In genomic region chr4:123152976-123153375, GRCm38 (mm10) we compare ENCODE assay signal across 17 mouse cellular contexts. TPM values are rescaled to one million over a fixed set of nuclear protein-coding genes. Genes with fewer than 3 reads are reported as not detected.
DNase-seq lines count a peak whose midpoint lies in the region; ATAC-seq and TF ChIP-seq lines count a peak whose summit lies in the region.
"Had no signal": no experiment of that assay in that cellular context is flagged by ENCODE, and none has a peak within 500 bp of the region (broad histone marks: within the 10 kb centered on the region; RNA-seq: fewer than 3 reads in every experiment).

No protein-coding gene starts in this region.

- no peaks in the 10 kb centered on the region for H3K36me3 ChIP-seq in forebrain, embryonic 14.5 days (ENCODE audit: control insufficient read depth, insufficient read depth, low read length)
- H3K36me3 ChIP-seq in forebrain, embryonic 16.5 days (ENCODE audit: control insufficient read depth, insufficient read depth): no peaks in the 10 kb centered on the region
- no peaks in the 10 kb centered on the region for H3K36me3 ChIP-seq in thymus, adult 2 months (ENCODE audit: control insufficient read depth, insufficient read depth, low read length)
- H3K36me3 ChIP-seq in intestine, embryonic 16.5 days (ENCODE audit: control insufficient read depth, insufficient read depth, low read length): no peaks in the 10 kb centered on the region
- H3K36me3 ChIP-seq: hindbrain, embryonic 13.5 days had no signal

- no peak overlapping the region for H3K9ac ChIP-seq in forebrain, embryonic 14.5 days (ENCODE audit: low read length)
- no peak overlapping the region for H3K9ac ChIP-seq in forebrain, embryonic 16.5 days (replicated peaks; ENCODE audit: low read depth, low read length)
- H3K9ac ChIP-seq in intestine, embryonic 16.5 days (ENCODE audit: low read depth, low read length): no peak overlapping the region
- H3K9ac ChIP-seq: hindbrain, embryonic 13.5 days had no signal

- H3K27ac ChIP-seq in forebrain, embryonic 14.5 days (ENCODE audit: low read depth, low read length): no peak overlapping the region
- no peak overlapping the region for H3K27ac ChIP-seq in forebrain, embryonic 16.5 days (ENCODE audit: low read length)
- H3K27ac ChIP-seq in thymus, adult 2 months (ENCODE audit: control insufficient read depth, insufficient read depth, low read length): no peak overlapping the region
- H3K27ac ChIP-seq in intestine, embryonic 16.5 days (ENCODE audit: low read length): no peak overlapping the region
- H3K27ac ChIP-seq: hindbrain, embryonic 13.5 days had no signal

- no peak for TF ChIP-seq POLR2A in thymus, adult 2 months (IDR thresholded peaks at IDR 0.05; ENCODE audit: control insufficient read depth, extremely low read depth, insufficient read depth, low read length, poor library complexity)

- 52% methylated on average over 5 of the region's 5 CpGs for WGBS in forebrain, embryonic 14.5 days
- 49% methylated on average over 5 of the region's 5 CpGs for WGBS in forebrain, embryonic 16.5 days
- WGBS in thymus, adult 2 months: 92% methylated on average over 5 of the region's 5 CpGs
- 57% methylated on average over 5 of the region's 5 CpGs for WGBS in intestine, embryonic 16.5 days

- no peaks in the 10 kb centered on the region for H3K27me3 ChIP-seq in forebrain, embryonic 14.5 days (replicated peaks; ENCODE audit: control insufficient read depth, insufficient read depth, low read length)
- peaks cover 2% of the 10 kb centered on the region; the same call in 1 of the 2 replicates for H3K27me3 ChIP-seq in forebrain, embryonic 16.5 days (replicated peaks; ENCODE audit: control insufficient read depth, insufficient read depth, low read length)
- no peaks in the 10 kb centered on the region for H3K27me3 ChIP-seq in thymus, adult 2 months (ENCODE audit: control insufficient read depth, insufficient read depth, low read length)
- no peaks in the 10 kb centered on the region for H3K27me3 ChIP-seq in intestine, embryonic 16.5 days (replicated peaks; ENCODE audit: control insufficient read depth, insufficient read depth, low read length)

- H3K4me3 ChIP-seq in forebrain, embryonic 14.5 days (ENCODE audit: low read depth, low read length): no peak overlapping the region
- H3K4me3 ChIP-seq in forebrain, embryonic 16.5 days (replicated peaks; ENCODE audit: low read length): no peak overlapping the region
- no peak overlapping the region for H3K4me3 ChIP-seq in thymus, adult 2 months (ENCODE audit: control insufficient read depth, insufficient read depth, low read length)
- no peak overlapping the region for H3K4me3 ChIP-seq in intestine, embryonic 16.5 days (ENCODE audit: low read length)
- H3K4me3 ChIP-seq: hindbrain, embryonic 13.5 days had no signal

- no peak for TF ChIP-seq CTCF in thymus, adult 2 months (IDR thresholded peaks at IDR 0.05; ENCODE audit: borderline replicate concordance, control insufficient read depth, extremely low read depth, insufficient read depth, low read length, poor library complexity)

- H3K4me2 ChIP-seq in forebrain, embryonic 14.5 days (ENCODE audit: low read length): no peak overlapping the region
- H3K4me2 ChIP-seq in forebrain, embryonic 16.5 days (ENCODE audit: low read length): no peak overlapping the region
- H3K4me2 ChIP-seq in intestine, embryonic 16.5 days (ENCODE audit: low read depth, low read length): no peak overlapping the region
- H3K4me2 ChIP-seq: hindbrain, embryonic 13.5 days; liver, embryonic 11.5 days had no signal

- H3K4me1 ChIP-seq in forebrain, embryonic 14.5 days (ENCODE audit: control insufficient read depth, insufficient read depth, low read length): no peaks in the 10 kb centered on the region
- no peaks in the 10 kb centered on the region for H3K4me1 ChIP-seq in forebrain, embryonic 16.5 days (replicated peaks; ENCODE audit: control insufficient read depth, insufficient read depth, low read length)
- H3K4me1 ChIP-seq in thymus, adult 2 months (replicated peaks; ENCODE audit: control insufficient read depth, insufficient read depth, low read length): peaks cover 2% of the 10 kb centered on the region
- no peaks in the 10 kb centered on the region for H3K4me1 ChIP-seq in intestine, embryonic 16.5 days (ENCODE audit: control insufficient read depth, insufficient read depth, low read length)
- H3K4me1 ChIP-seq: hindbrain, embryonic 13.5 days had no signal

- H3K9me3 ChIP-seq in forebrain, embryonic 14.5 days (replicated peaks; ENCODE audit: control insufficient read depth, low read length): no peaks in the 10 kb centered on the region
- no peaks in the 10 kb centered on the region for H3K9me3 ChIP-seq in forebrain, embryonic 16.5 days (ENCODE audit: control insufficient read depth, low read length)
- no peaks in the 10 kb centered on the region for H3K9me3 ChIP-seq in intestine, embryonic 16.5 days (ENCODE audit: control insufficient read depth, low read length)
- H3K9me3 ChIP-seq: hindbrain, embryonic 13.5 days had no signal

- ATAC-seq in forebrain, embryonic 14.5 days: 0 out of 2 replicates have a peak, but pooled peaks have one; percentile 26
- ATAC-seq in forebrain, embryonic 16.5 days: no peak
- no peak for ATAC-seq in intestine, embryonic 16.5 days

- DNase-seq in forebrain, embryonic 14.5 days (ENCODE audit: low spot score): peak; percentile 5
- peak; percentile 71 to 87 for DNase-seq in layer of hippocampus, adult 18-20 months (ENCODE audit: low spot score in 2 of 2)
- peak; percentile 58 to 83 for DNase-seq in left cerebral cortex, adult 9 months (ENCODE audit: low spot score in 2 of 2)
- peak; percentile 65 for DNase-seq in right cerebral cortex, postnatal 14 days
- no peak for DNase-seq in thymus, adult 2 months
- DNase-seq in ovary, adult 18-20 months (ENCODE audit: low spot score): no peak
- DNase-seq: adrenal gland, adult 2 months; cerebellum, adult 8-10 months; gastrocnemius, postnatal 36 days; kidney, adult 2 months had no signal

RNA-seq across cellular contexts. Expression of gene Ppie, which starts 13.2 kb away (rescaled TPM):
- 86.4 and 88.3 TPM in 2 replicates for polyA plus RNA-seq in forebrain, embryonic 14.5 days (2014; fragmentation: Nextera tagmentation; extraction: Ambion mirVana)
- 65.9 and 72.4 TPM in 2 replicates for polyA plus RNA-seq in forebrain, embryonic 16.5 days (2015; fragmentation: Nextera tagmentation; extraction: Ambion mirVana)
- 10 to 100 TPM; 21.6 to 22.0 TPM for total RNA-seq in layer of hippocampus, adult 18-20 months (2021)
- 24.8 and 26.1 TPM in 2 replicates for polyA plus RNA-seq in thymus, adult 2 months (2012; rRNA removed)
- polyA plus RNA-seq in intestine, embryonic 16.5 days (2015; fragmentation: Nextera tagmentation; extraction: Ambion mirVana): 76.1 and 84.1 TPM in 2 replicates

RNA-seq across cellular contexts. Expression of gene Hpcal4, which starts 30.1 kb away (rescaled TPM):
- 19.9 and 34.7 TPM in 2 replicates for polyA plus RNA-seq in forebrain, embryonic 14.5 days (2014; fragmentation: Nextera tagmentation; extraction: Ambion mirVana)
- polyA plus RNA-seq in forebrain, embryonic 16.5 days (2015; fragmentation: Nextera tagmentation; extraction: Ambion mirVana): 30.6 and 55.7 TPM in 2 replicates
- 100 to 1,000 TPM; 476 to 553 TPM for total RNA-seq in layer of hippocampus, adult 18-20 months (2021)
- 0.30 and 0.40 TPM in 2 replicates for polyA plus RNA-seq in thymus, adult 2 months (2012; rRNA removed)
- polyA plus RNA-seq in intestine, embryonic 16.5 days (2015; fragmentation: Nextera tagmentation; extraction: Ambion mirVana): 3.4 TPM in 2 replicates
- total RNA-seq: gastrocnemius, postnatal 36 days; megakaryocyte-erythroid progenitor cell, adult 5-6 weeks had no signal

RNA-seq across cellular contexts. Expression of gene Oxct2b, which starts 36.9 kb away (rescaled TPM):
- polyA plus RNA-seq in forebrain, embryonic 14.5 days (2014; fragmentation: Nextera tagmentation; extraction: Ambion mirVana): 0.13 and 0.35 TPM in 2 replicates
- 0.41 TPM in 1 of 2 replicates, not detected in the other for polyA plus RNA-seq in forebrain, embryonic 16.5 days (2015; fragmentation: Nextera tagmentation; extraction: Ambion mirVana)
- total RNA-seq in layer of hippocampus, adult 18-20 months (2021): not detected
- polyA plus RNA-seq in thymus, adult 2 months (2012; rRNA removed): 0.15 TPM in 1 of 2 replicates, not detected in the other
- polyA plus RNA-seq in intestine, embryonic 16.5 days (2015; fragmentation: Nextera tagmentation; extraction: Ambion mirVana): 0.13 TPM in 1 of 2 replicates, not detected in the other
- total RNA-seq: adrenal gland, adult 2 months; gastrocnemius, postnatal 36 days; megakaryocyte-erythroid progenitor cell, adult 5-6 weeks had no signal
- polyA plus RNA-seq: adrenal gland, adult 2 months; heart, embryonic 14.5 days; liver, embryonic 11.5 days; lung, embryonic 16.5 days had no signal

RNA-seq across cellular contexts. Expression of gene Bmp8b, which starts 48.0 kb away (rescaled TPM):
- 0.08 and 0.21 TPM in 2 replicates for polyA plus RNA-seq in forebrain, embryonic 14.5 days (2014; fragmentation: Nextera tagmentation; extraction: Ambion mirVana)
- polyA plus RNA-seq in forebrain, embryonic 16.5 days (2015; fragmentation: Nextera tagmentation; extraction: Ambion mirVana): 0.35 TPM in 2 replicates
- not detected for total RNA-seq in layer of hippocampus, adult 18-20 months (2021)
- 0.05 and 0.17 TPM in 2 replicates for polyA plus RNA-seq in thymus, adult 2 months (2012; rRNA removed)
- polyA plus RNA-seq in intestine, embryonic 16.5 days (2015; fragmentation: Nextera tagmentation; extraction: Ambion mirVana): 0.29 and 0.47 TPM in 2 replicates
- total RNA-seq: adrenal gland, adult 2 months; gastrocnemius, postnatal 36 days had no signal

RNA-seq across cellular contexts. Expression of gene Nt5c1a, which starts 48.3 kb away (rescaled TPM):
- polyA plus RNA-seq in forebrain, embryonic 14.5 days (2014; fragmentation: Nextera tagmentation; extraction: Ambion mirVana): not detected in 2 replicates
- polyA plus RNA-seq in forebrain, embryonic 16.5 days (2015; fragmentation: Nextera tagmentation; extraction: Ambion mirVana): not detected in 2 replicates
- 10 to 100 TPM; 15.9 to 16.1 TPM for total RNA-seq in layer of hippocampus, adult 18-20 months (2021)
- polyA plus RNA-seq in thymus, adult 2 months (2012; rRNA removed): 0.14 and 1.3 TPM in 2 replicates
- polyA plus RNA-seq in intestine, embryonic 16.5 days (2015; fragmentation: Nextera tagmentation; extraction: Ambion mirVana): not detected in 2 replicates
- total RNA-seq: megakaryocyte-erythroid progenitor cell, adult 5-6 weeks had no signal
- polyA plus RNA-seq: hindbrain, embryonic 13.5 days; liver, embryonic 11.5 days; lung, embryonic 16.5 days had no signal

Comparison
In these comparisons a context has a peak if more than half of its experiments do, and no peak if none do; other contexts are left out.
1. DNase-seq: peak in forebrain, embryonic 14.5 days (single experiment), layer of hippocampus, adult 18-20 months (2 of 2), left cerebral cortex, adult 9 months (2 of 2) and right cerebral cortex, postnatal 14 days (single experiment); none in thymus, adult 2 months (single experiment) and ovary, adult 18-20 months (single experiment).